ENCODE assay signal across 16 mouse cellular contexts in genomic region chr6:103236896-103237295, GRCm38 (mm10).
"Had no signal": no experiment of that assay in that cellular context is flagged by ENCODE, and none has a peak within 500 bp of the region (broad histone marks: within the 10 kb centered on the region; RNA-seq: fewer than 3 reads in every experiment).

No protein-coding gene starts in this region.

- H3K4me3 ChIP-seq: neural tube, embryonic 13.5 days; neural tube, embryonic 15.5 days; stomach, embryonic 15.5 days had no signal

- H3K9me3 ChIP-seq: neural tube, embryonic 13.5 days; neural tube, embryonic 15.5 days; stomach, embryonic 15.5 days had no signal

- H3K27ac ChIP-seq: neural tube, embryonic 13.5 days; neural tube, embryonic 15.5 days; stomach, embryonic 15.5 days; stomach, postnatal 0 days had no signal

- H3K36me3 ChIP-seq: neural tube, embryonic 13.5 days; neural tube, embryonic 15.5 days; stomach, embryonic 15.5 days had no signal

- H3K4me1 ChIP-seq: neural tube, embryonic 13.5 days; neural tube, embryonic 15.5 days; stomach, embryonic 15.5 days had no signal

- H3K4me2 ChIP-seq: neural tube, embryonic 13.5 days; neural tube, embryonic 15.5 days; stomach, embryonic 15.5 days had no signal

- DNase-seq: retina, postnatal 1 day; right cerebral cortex, adult 18-20 months; right cerebral cortex, postnatal 14 days; right cerebral cortex, postnatal 25 days; right cerebral cortex, postnatal 4 days; spleen, adult 18-20 months; thymus, adult 18-20 months; thymus, adult 2 months; thymus, postnatal 14 days; thymus, postnatal 25 days; thymus, postnatal 36 days; thymus, postnatal 4 days had no signal

- H3K9ac ChIP-seq: neural tube, embryonic 13.5 days; neural tube, embryonic 15.5 days; stomach, embryonic 15.5 days had no signal

- H3K27me3 ChIP-seq: neural tube, embryonic 13.5 days; neural tube, embryonic 15.5 days; stomach, embryonic 15.5 days had no signal
